Comparison of ENCODE assay signal across 28 mouse cellular contexts in genomic region chr8:80601886-80602285, GRCm38 (mm10). TPM values are rescaled to one million over a fixed set of nuclear protein-coding genes. Genes with fewer than 3 reads are reported as not detected.
A peak's percentile ranks its signal among the peaks of the same experiment; 100 is the strongest.
DNase-seq lines count a peak whose midpoint lies in the region; ATAC-seq and TF ChIP-seq lines count a peak whose summit lies in the region.
"Had no signal": no experiment of that assay in that cellular context is flagged by ENCODE, and none has a peak within 500 bp of the region (broad histone marks: within the 10 kb centered on the region; RNA-seq: fewer than 3 reads in every experiment).

No protein-coding gene starts in this region.

- H3K4me1 ChIP-seq in liver, embryonic 11.5 days (replicated peaks; ENCODE audit: control insufficient read depth, insufficient read depth, low read length) = no peaks in the 10 kb centered on the region
- H3K4me1 ChIP-seq in liver, postnatal 0 days (ENCODE audit: insufficient read depth) = no peaks in the 10 kb centered on the region
- H3K4me1 ChIP-seq in midbrain, embryonic 14.5 days (ENCODE audit: control insufficient read depth, insufficient read depth, low read length) = no peaks in the 10 kb centered on the region
- no peaks in the 10 kb centered on the region for H3K4me1 ChIP-seq in midbrain, postnatal 0 days (ENCODE audit: insufficient read depth, low read length)
- H3K4me1 ChIP-seq: embryonic facial prominence, embryonic 10.5 days; embryonic facial prominence, embryonic 12.5 days; forebrain, embryonic 10.5 days; forebrain, embryonic 12.5 days had no signal

- H3K9me3 ChIP-seq in liver, embryonic 11.5 days (ENCODE audit: control insufficient read depth, low read length) = no peaks in the 10 kb centered on the region
- H3K9me3 ChIP-seq in liver, postnatal 0 days (ENCODE audit: low read length) = no peaks in the 10 kb centered on the region
- H3K9me3 ChIP-seq in midbrain, embryonic 14.5 days (ENCODE audit: control insufficient read depth, low read length) = no peaks in the 10 kb centered on the region
- no peaks in the 10 kb centered on the region for H3K9me3 ChIP-seq in midbrain, postnatal 0 days (ENCODE audit: low read length)
- H3K9me3 ChIP-seq: embryonic facial prominence, embryonic 10.5 days; embryonic facial prominence, embryonic 12.5 days; forebrain, embryonic 10.5 days; forebrain, embryonic 12.5 days; G1E had no signal

- no peaks in the 10 kb centered on the region for H3K36me3 ChIP-seq in liver, embryonic 11.5 days (ENCODE audit: control insufficient read depth, insufficient read depth, low read length)
- no peaks in the 10 kb centered on the region for H3K36me3 ChIP-seq in liver, postnatal 0 days (replicated peaks; ENCODE audit: insufficient read depth, low read length)
- H3K36me3 ChIP-seq in midbrain, embryonic 14.5 days (ENCODE audit: control insufficient read depth, insufficient read depth, low read length) = no peaks in the 10 kb centered on the region
- H3K36me3 ChIP-seq in midbrain, postnatal 0 days (ENCODE audit: insufficient read depth, low read length) = no peaks in the 10 kb centered on the region
- H3K36me3 ChIP-seq: embryonic facial prominence, embryonic 10.5 days; embryonic facial prominence, embryonic 12.5 days; forebrain, embryonic 10.5 days; forebrain, embryonic 12.5 days; G1E had no signal

- DNase-seq in liver, embryonic 11.5 days (ENCODE audit: low spot score) = no peak
- DNase-seq in liver, postnatal 0 days = no peak
- DNase-seq in midbrain, embryonic 14.5 days = no peak
- DNase-seq in midbrain, postnatal 0 days (ENCODE audit: low spot score) = no peak
- no peak for DNase-seq in testis, postnatal 10 days (ENCODE audit: low spot score)
- DNase-seq in thymus, postnatal 36 days = no peak
- DNase-seq: adrenal gland, adult 8-10 months; adrenal gland, postnatal 14 days; adrenal gland, postnatal 36 days; B cell, adult 2 months; cerebellum, adult 11-12 months; cerebellum, adult 2 months; cerebellum, adult 9-10 months; cerebellum, postnatal 10 days; cerebellum, postnatal 25 days had no signal

- 0 out of 2 replicates have a peak, but pooled peaks have one; percentile 49 for ATAC-seq in liver, embryonic 11.5 days (replicated peaks; ENCODE audit: low FRiP score)
- no peak for ATAC-seq in liver, postnatal 0 days
- ATAC-seq in midbrain, embryonic 14.5 days (ENCODE audit: low FRiP score, low TSS enrichment) = 0 out of 2 replicates have a peak, but pooled peaks have one; percentile 27
- ATAC-seq in midbrain, postnatal 0 days (ENCODE audit: low FRiP score) = no peak
- peak; percentile 52; the same call in 1 of the 2 replicates for ATAC-seq in megakaryocyte progenitor cell, adult 5-6 weeks (replicated peaks; ENCODE audit: poor library complexity)
- ATAC-seq: activated CD4-positive, CD25-positive, alpha-beta regulatory T cell, adult 4 months; CD4-positive, CD25-positive, alpha-beta regulatory T cell, adult 4 months; forebrain, embryonic 14.5 days; Patski had no signal

- no peak overlapping the region for H3K9ac ChIP-seq in liver, embryonic 11.5 days (ENCODE audit: low read depth, low read length)
- H3K9ac ChIP-seq in liver, postnatal 0 days (replicated peaks) = no peak overlapping the region
- H3K9ac ChIP-seq in midbrain, embryonic 14.5 days (replicated peaks; ENCODE audit: low read length) = no peak overlapping the region
- no peak overlapping the region for H3K9ac ChIP-seq in midbrain, postnatal 0 days (replicated peaks; ENCODE audit: low read length, poor library complexity, severe bottlenecking)
- H3K9ac ChIP-seq: embryonic facial prominence, embryonic 12.5 days; forebrain, embryonic 12.5 days had no signal

- 69% methylated on average over 4 of the region's 4 CpGs for WGBS in liver, embryonic 11.5 days
- 63% methylated on average over 4 of the region's 4 CpGs for WGBS in liver, postnatal 0 days (ENCODE audit: insufficient replicate concordance)
- WGBS in midbrain, embryonic 14.5 days = 75% methylated on average over 4 of the region's 4 CpGs
- WGBS in midbrain, postnatal 0 days = 66% methylated on average over 4 of the region's 4 CpGs

- no peak overlapping the region for H3K27ac ChIP-seq in liver, embryonic 11.5 days (ENCODE audit: low read depth, low read length)
- no peak overlapping the region for H3K27ac ChIP-seq in liver, postnatal 0 days (ENCODE audit: low read depth)
- no peak overlapping the region for H3K27ac ChIP-seq in midbrain, embryonic 14.5 days (replicated peaks; ENCODE audit: low read depth, low read length)
- H3K27ac ChIP-seq in midbrain, postnatal 0 days (ENCODE audit: low read depth, low read length) = no peak overlapping the region
- H3K27ac ChIP-seq: embryonic facial prominence, embryonic 10.5 days; embryonic facial prominence, embryonic 12.5 days; forebrain, embryonic 10.5 days; forebrain, embryonic 12.5 days had no signal

- no peak overlapping the region for H3K4me2 ChIP-seq in liver, embryonic 11.5 days
- no peak overlapping the region for H3K4me2 ChIP-seq in liver, postnatal 0 days (ENCODE audit: low read depth, low read length)
- no peak overlapping the region for H3K4me2 ChIP-seq in midbrain, embryonic 14.5 days (ENCODE audit: low read length)
- no peak overlapping the region for H3K4me2 ChIP-seq in midbrain, postnatal 0 days (ENCODE audit: low read depth, low read length, poor library complexity, severe bottlenecking)
- H3K4me2 ChIP-seq: embryonic facial prominence, embryonic 12.5 days; forebrain, embryonic 12.5 days had no signal

- TF ChIP-seq CTCF in liver, postnatal 0 days (IDR thresholded peaks at IDR 0.05; ENCODE audit: low read depth) = no peak
- TF ChIP-seq CTCF in midbrain, postnatal 0 days (IDR thresholded peaks at IDR 0.05) = no peak

- no peak overlapping the region for H3K4me3 ChIP-seq in liver, embryonic 11.5 days (ENCODE audit: low read depth, low read length)
- no peak overlapping the region for H3K4me3 ChIP-seq in liver, postnatal 0 days (ENCODE audit: low read depth, low read length)
- H3K4me3 ChIP-seq in midbrain, embryonic 14.5 days (replicated peaks; ENCODE audit: low read depth, low read length) = no peak overlapping the region
- H3K4me3 ChIP-seq in midbrain, postnatal 0 days (ENCODE audit: low read depth, low read length) = no peak overlapping the region
- H3K4me3 ChIP-seq: embryonic facial prominence, embryonic 10.5 days; embryonic facial prominence, embryonic 12.5 days; erythroblast, embryonic 14.5 days; forebrain, embryonic 10.5 days; forebrain, embryonic 12.5 days had no signal

- H3K27me3 ChIP-seq in liver, embryonic 11.5 days (replicated peaks; ENCODE audit: control insufficient read depth, insufficient read depth, low read length) = no peaks in the 10 kb centered on the region
- no peaks in the 10 kb centered on the region for H3K27me3 ChIP-seq in liver, postnatal 0 days (ENCODE audit: insufficient read depth, low read length)
- no peaks in the 10 kb centered on the region for H3K27me3 ChIP-seq in midbrain, embryonic 14.5 days (ENCODE audit: control insufficient read depth, insufficient read depth, low read length)
- H3K27me3 ChIP-seq in midbrain, postnatal 0 days (ENCODE audit: insufficient read depth, low read length) = no peaks in the 10 kb centered on the region
- H3K27me3 ChIP-seq: CH12.LX; embryonic facial prominence, embryonic 12.5 days; forebrain, embryonic 12.5 days had no signal

- no peak for TF ChIP-seq EP300 in liver, postnatal 0 days (IDR thresholded peaks at IDR 0.05; ENCODE audit: low read depth)

RNA-seq across cellular contexts. Expression of gene Frem3, which starts 9.0 kb away (rescaled TPM):
- 0.04 and 0.14 TPM in 2 replicates for polyA plus RNA-seq in liver, embryonic 11.5 days (2014; fragmentation: Nextera tagmentation; extraction: Ambion mirVana)
- polyA plus RNA-seq in liver, postnatal 0 days (2015; fragmentation: Nextera tagmentation; extraction: Ambion mirVana) = 0.08 and 0.12 TPM in 2 replicates
- polyA plus RNA-seq in midbrain, embryonic 14.5 days (2014; fragmentation: Nextera tagmentation; extraction: Ambion mirVana) = 0.11 TPM in 1 of 2 replicates, not detected in the other
- 0.57 and 0.71 TPM in 2 replicates for total RNA-seq in midbrain, postnatal 0 days (2014; rRNA removed)
- 0.23 and 0.32 TPM in 2 replicates for polyA plus RNA-seq in midbrain, postnatal 0 days (2015; fragmentation: Nextera tagmentation; extraction: Ambion mirVana)
- total RNA-seq in megakaryocyte progenitor cell, adult 5-6 weeks (2015) = 0.02 TPM in 1 of 2 replicates, not detected in the other
- not detected in 2 replicates for total RNA-seq in megakaryocyte progenitor cell, adult 5-6 weeks (2017)
- total RNA-seq: adrenal gland, adult 18-20 months; adrenal gland, adult 8-10 months; adrenal gland, postnatal 14 days; adrenal gland, postnatal 36 days; CH12.LX had no signal
- polyA plus RNA-seq: activated CD4-positive, CD25-positive, alpha-beta regulatory T cell, adult 4 months; CD4-positive, CD25-positive, alpha-beta regulatory T cell, adult 4 months; embryonic facial prominence, embryonic 10.5 days; embryonic facial prominence, embryonic 12.5 days; erythroblast, embryonic 14.5 days; forebrain, embryonic 10.5 days; forebrain, embryonic 12.5 days; G1E; Patski had no signal

Comparison
In these comparisons a context has a peak if more than half of its experiments do, and no peak if none do; other contexts are left out.
1. ATAC-seq: peak in liver, embryonic 11.5 days (single experiment), midbrain, embryonic 14.5 days (single experiment) and megakaryocyte progenitor cell, adult 5-6 weeks (single experiment); none in liver, postnatal 0 days (single experiment) and midbrain, postnatal 0 days (single experiment).